Mouse (Mus musculus): ENCODE data around the gene Slc30a9. TPM values are rescaled to one million over a fixed set of nuclear protein-coding genes. Genes with fewer than 3 reads are reported as not detected.
A peak's percentile ranks its signal among the peaks of the same experiment; 100 is the strongest.

Slc30a9 gene
- polyA plus RNA-seq, 1 experiment from 2014 or later, result 154 TPM

DNA sequence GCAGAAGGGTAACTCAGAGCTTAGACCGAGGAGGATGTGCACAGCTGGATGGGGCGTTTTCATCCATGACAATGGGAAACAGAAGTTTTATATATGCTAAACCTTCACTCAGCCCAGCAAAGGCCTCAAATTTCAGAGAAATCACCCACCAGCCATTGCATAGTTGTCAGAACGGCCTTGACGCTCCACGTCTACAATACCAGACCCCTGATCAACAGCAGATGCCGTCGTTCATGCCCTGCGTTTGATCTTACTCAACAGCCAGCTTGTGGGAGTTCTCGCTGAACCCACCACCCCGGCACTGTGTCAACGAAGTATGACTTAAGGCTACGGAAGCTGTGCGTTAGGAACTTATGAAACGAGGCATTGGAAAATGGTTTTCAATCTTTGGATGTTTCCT is 90.4 kb downstream of the Slc30a9 start:
- Histone ChIP-seq H3K36me3 (ENCODE audit: control insufficient read depth, insufficient read depth, low read length) (no peaks in the 10 kb centered on the region), H3K4me1 (ENCODE audit: control insufficient read depth, insufficient read depth, low read length) (peaks cover 6% of the 10 kb centered on the region), H3K9me3 (ENCODE audit: control insufficient read depth, low read length) (no peaks in the 10 kb centered on the region), H3K4me3 (ENCODE audit: low read depth, low read length) (no peak overlapping the region), H3K27me3 (ENCODE audit: control insufficient read depth, insufficient read depth, low read length) (no peaks in the 10 kb centered on the region), H3K27ac (ENCODE audit: low read depth, low read length) (no peak overlapping the region), H3K9ac (ENCODE audit: low read length) (no peak overlapping the region), H3K4me2 (ENCODE audit: low read depth) (no peak overlapping the region)
- DNase-seq (ENCODE audit: low spot score) (no peak), ATAC-seq (ENCODE audit: insufficient read depth, low FRiP score, low TSS enrichment) (no peak)
- 84% methylated on average over 14 of the region's 14 CpGs for WGBS

DNA sequence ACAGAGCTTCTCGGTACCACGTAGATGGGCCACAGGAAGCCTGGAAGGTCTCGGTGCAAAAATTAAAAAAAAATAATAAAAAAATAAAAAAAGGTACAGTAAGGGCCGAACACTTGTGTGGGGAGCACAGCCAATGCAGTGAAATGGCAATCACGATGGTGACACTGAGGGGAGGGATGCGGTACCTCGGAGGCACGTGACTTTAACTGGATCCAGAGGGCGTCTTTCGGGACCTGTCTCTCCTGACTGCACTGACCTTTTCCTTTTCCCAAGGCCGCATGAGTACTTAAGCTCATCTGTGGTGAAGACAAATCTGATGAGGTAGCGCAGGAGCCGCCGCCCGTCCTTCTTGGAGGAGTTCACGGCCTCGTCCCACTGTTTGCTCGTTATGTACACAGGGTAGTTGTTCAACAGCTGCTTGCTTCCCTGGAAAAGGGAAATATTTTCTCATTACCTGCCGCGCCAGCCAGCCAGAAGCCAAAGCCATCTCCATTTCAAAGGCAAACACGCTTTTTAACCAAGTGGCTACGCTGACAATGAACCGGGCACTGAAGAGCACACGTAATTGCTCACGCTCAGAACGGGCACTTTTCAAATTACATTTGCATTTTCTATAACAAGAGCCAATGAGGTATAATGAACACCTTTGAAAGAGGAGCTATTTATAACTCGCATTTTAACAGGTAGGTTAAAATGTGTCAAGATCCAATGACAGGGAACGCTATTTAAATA is 93.3 kb downstream of the Slc30a9 start:
- Histone ChIP-seq H3K4me1 (ENCODE audit: control insufficient read depth, insufficient read depth, low read length) (peaks cover 6% of the 10 kb centered on the region), H3K9me3 (ENCODE audit: control insufficient read depth, low read length) (no peaks in the 10 kb centered on the region), H3K4me2 (ENCODE audit: low read depth) (no peak overlapping the region), H3K27ac (ENCODE audit: low read depth, low read length) (no peak overlapping the region), H3K4me3 (ENCODE audit: low read depth, low read length) (no peak overlapping the region), H3K27me3 (ENCODE audit: control insufficient read depth, insufficient read depth, low read length) (no peaks in the 10 kb centered on the region), H3K36me3 (ENCODE audit: control insufficient read depth, insufficient read depth, low read length) (no peaks in the 10 kb centered on the region), H3K9ac (ENCODE audit: low read length) (no peak overlapping the region)
- ATAC-seq (ENCODE audit: insufficient read depth, low FRiP score, low TSS enrichment) (no peak), DNase-seq (ENCODE audit: low spot score) (no peak)
- WGBS, result 74% methylated on average over 28 of the region's 28 CpGs

DNA sequence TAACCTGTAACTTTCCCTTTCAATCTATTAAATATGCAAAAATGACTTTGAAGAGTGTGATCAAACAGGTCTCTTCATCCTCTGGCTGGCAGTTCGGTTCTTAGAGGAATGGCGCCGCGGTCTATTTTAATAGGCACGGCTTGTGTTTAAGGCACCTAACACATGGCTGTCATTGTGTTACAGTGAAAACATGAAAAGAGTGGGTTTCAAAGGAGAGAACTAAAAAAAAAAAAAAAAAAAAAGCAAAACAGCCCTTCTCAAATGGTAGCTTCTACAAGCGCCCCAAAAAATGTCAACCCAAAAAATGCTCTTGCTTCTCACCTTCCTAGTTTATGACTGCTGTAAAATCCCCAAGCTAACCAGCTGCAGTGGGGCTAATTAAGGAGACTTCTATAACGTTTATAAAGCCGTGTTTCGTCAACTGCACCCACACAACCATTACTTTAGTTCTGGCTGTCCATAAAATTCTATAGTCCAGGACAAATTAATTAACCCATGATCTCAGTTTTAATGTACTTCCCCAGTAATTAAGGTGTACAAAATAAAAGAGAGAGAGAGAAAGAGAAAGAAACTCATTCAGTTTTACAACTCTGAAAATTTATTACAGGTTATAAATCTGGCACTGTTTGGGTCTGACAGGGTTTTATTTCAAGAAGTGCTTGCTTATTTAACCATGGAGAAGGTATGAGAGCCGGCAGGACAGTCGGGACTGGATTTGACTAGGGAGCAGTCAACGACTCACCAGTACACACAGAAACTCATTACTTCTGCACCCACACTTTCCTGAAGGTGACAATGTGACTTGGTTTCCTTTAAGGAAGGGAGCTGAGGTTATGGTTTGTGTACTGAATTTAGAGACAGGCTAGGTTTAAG is 94.1 kb downstream of the Slc30a9 start:
- no peak overlapping the region for H3K4me2 ChIP-seq (ENCODE audit: low read depth)

DNA sequence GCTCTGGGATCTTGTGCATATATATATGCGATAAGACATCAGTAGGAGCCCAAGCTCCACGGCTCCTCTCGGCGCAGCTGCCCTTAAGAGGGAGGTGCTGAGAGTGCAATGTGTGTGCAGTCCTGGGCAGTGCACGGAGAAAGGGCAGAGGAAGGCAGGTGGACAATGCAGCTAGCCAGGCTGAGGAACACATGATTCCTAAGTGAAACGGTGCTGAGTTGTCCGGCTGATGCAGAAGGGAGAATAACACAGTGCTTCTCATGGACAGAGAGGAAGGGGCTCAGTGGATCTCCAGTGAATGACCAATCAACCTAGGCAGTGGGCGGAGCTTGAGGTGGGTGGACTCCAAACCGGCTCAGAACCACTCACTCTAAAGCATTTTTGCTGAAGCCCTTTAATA is 94.9 kb downstream of the Slc30a9 start:
- 54% methylated on average over 9 of the region's 9 CpGs for WGBS
- DNase-seq (ENCODE audit: low spot score) (no peak), ATAC-seq (ENCODE audit: insufficient read depth, low FRiP score, low TSS enrichment) (peak; percentile 49; the same call in 1 of the 2 replicates)
- Histone ChIP-seq H3K36me3 (ENCODE audit: control insufficient read depth, insufficient read depth, low read length) (no peaks in the 10 kb centered on the region), H3K9me3 (ENCODE audit: control insufficient read depth, low read length) (no peaks in the 10 kb centered on the region), H3K9ac (ENCODE audit: low read length) (no peak overlapping the region), H3K4me2 (ENCODE audit: low read depth) (peak overlapping the region; percentile 27; the same call in 1 of the 2 replicates), H3K27ac (ENCODE audit: low read depth, low read length) (no peak overlapping the region), H3K27me3 (ENCODE audit: control insufficient read depth, insufficient read depth, low read length) (no peaks in the 10 kb centered on the region), H3K4me1 (ENCODE audit: control insufficient read depth, insufficient read depth, low read length) (peaks cover 6% of the 10 kb centered on the region), H3K4me3 (ENCODE audit: low read depth, low read length) (no peak overlapping the region)

More for the DNA sequence above, 94.1 kb downstream of the Slc30a9 start:
- Histone ChIP-seq H3K36me3 (ENCODE audit: control insufficient read depth, insufficient read depth, low read length) (no peaks in the 10 kb centered on the region), H3K4me1 (ENCODE audit: control insufficient read depth, insufficient read depth, low read length) (peaks cover 6% of the 10 kb centered on the region), H3K27ac (ENCODE audit: low read depth, low read length) (no peak overlapping the region), H3K9me3 (ENCODE audit: control insufficient read depth, low read length) (no peaks in the 10 kb centered on the region), H3K27me3 (ENCODE audit: control insufficient read depth, insufficient read depth, low read length) (no peaks in the 10 kb centered on the region), H3K9ac (ENCODE audit: low read length) (no peak overlapping the region), H3K4me3 (ENCODE audit: low read depth, low read length) (no peak overlapping the region)
- no peak for DNase-seq (ENCODE audit: low spot score)
- ATAC-seq (ENCODE audit: insufficient read depth, low FRiP score, low TSS enrichment), result no peak
- WGBS, result 33% methylated on average over 12 of the region's 12 CpGs

DNA sequence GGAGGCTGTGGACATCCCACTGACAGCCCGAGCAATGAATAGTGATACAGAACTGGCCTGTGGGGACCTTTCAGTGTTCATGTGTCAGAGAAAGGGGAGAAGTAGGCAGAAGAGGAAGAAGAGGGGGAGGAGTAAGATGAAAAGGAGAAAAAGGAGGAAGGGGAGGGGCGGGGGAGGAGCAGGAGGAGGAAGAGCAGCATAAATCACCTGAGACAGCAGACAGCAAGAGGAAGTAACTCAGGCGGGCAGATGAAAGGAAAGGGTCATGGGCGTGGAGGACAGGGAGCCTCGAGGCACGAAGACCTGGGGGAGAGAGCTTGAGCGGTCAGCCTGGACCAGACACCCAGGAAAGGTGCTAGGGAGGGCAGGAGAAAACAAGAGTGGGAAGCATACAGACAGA is 97.6 kb downstream of the Slc30a9 start:
- H3K4me1 ChIP-seq (ENCODE audit: control insufficient read depth, insufficient read depth, low read length), result peaks cover 6% of the 10 kb centered on the region
- no peaks in the 10 kb centered on the region for H3K9me3 ChIP-seq (ENCODE audit: control insufficient read depth, low read length)
- no peak overlapping the region for H3K9ac ChIP-seq (ENCODE audit: low read length)
- H3K36me3 ChIP-seq (ENCODE audit: control insufficient read depth, insufficient read depth, low read length), result no peaks in the 10 kb centered on the region
- H3K4me3 ChIP-seq (ENCODE audit: low read depth, low read length), result no peak overlapping the region
- H3K4me2 ChIP-seq (ENCODE audit: low read depth), result no peak overlapping the region
- H3K27me3 ChIP-seq (ENCODE audit: control insufficient read depth, insufficient read depth, low read length), result no peaks in the 10 kb centered on the region
- no peak overlapping the region for H3K27ac ChIP-seq (ENCODE audit: low read depth, low read length)
- no peak for ATAC-seq (ENCODE audit: insufficient read depth, low FRiP score, low TSS enrichment)
- WGBS, result 40% methylated on average over 7 of the region's 7 CpGs
- DNase-seq (ENCODE audit: low spot score), result no peak

DNA sequence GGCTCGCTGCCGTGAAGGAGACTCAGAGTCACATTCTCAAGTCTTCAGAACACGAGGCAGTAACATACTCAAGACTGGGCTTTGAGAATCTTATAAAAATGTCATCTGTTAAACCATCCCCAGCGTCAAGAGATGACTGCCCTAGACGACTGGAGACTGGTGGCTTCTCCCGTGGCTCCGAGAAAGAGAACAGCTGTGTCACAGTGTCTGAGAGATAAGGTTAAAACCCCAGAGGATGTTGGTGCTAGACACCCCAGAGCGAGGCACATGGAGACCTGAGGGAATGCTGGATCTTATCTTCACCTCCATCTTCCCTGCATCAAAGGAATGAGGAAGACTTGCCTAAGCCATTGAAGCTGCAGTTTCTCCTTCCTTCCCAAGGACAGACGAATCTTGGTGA is 98.2 kb downstream of the Slc30a9 start:
- Histone ChIP-seq H3K4me3 (ENCODE audit: low read depth, low read length) (no peak overlapping the region), H3K4me2 (ENCODE audit: low read depth) (no peak overlapping the region), H3K36me3 (ENCODE audit: control insufficient read depth, insufficient read depth, low read length) (no peaks in the 10 kb centered on the region), H3K27me3 (ENCODE audit: control insufficient read depth, insufficient read depth, low read length) (no peaks in the 10 kb centered on the region), H3K9me3 (ENCODE audit: control insufficient read depth, low read length) (no peaks in the 10 kb centered on the region), H3K4me1 (ENCODE audit: control insufficient read depth, insufficient read depth, low read length) (peaks cover 6% of the 10 kb centered on the region), H3K9ac (ENCODE audit: low read length) (no peak overlapping the region), H3K27ac (ENCODE audit: low read depth, low read length) (no peak overlapping the region)
- 82% methylated on average over 9 of the region's 9 CpGs for WGBS
- ATAC-seq (ENCODE audit: insufficient read depth, low FRiP score, low TSS enrichment), result no peak
- no peak for DNase-seq (ENCODE audit: low spot score)

Other genes with a start within 250 kb of the Slc30a9 start
- gene Phox2b, start 207.7 kb upstream of the Slc30a9 start, polyA plus RNA-seq (2014; fragmentation: Nextera tagmentation; extraction: Ambion mirVana), result 1.5 and 3.2 TPM in 2 replicates
- gene Tmem33, start 46.4 kb upstream of the Slc30a9 start, polyA plus RNA-seq (2014; fragmentation: Nextera tagmentation; extraction: Ambion mirVana), result 101 and 104 TPM in 2 replicates
- gene Bend4, start 121.4 kb downstream of the Slc30a9 start, polyA plus RNA-seq (2014; fragmentation: Nextera tagmentation; extraction: Ambion mirVana), result 10.0 and 10.8 TPM in 2 replicates